23 mouse cellular contexts compared by ENCODE assay signal in the genomic region with DNA sequence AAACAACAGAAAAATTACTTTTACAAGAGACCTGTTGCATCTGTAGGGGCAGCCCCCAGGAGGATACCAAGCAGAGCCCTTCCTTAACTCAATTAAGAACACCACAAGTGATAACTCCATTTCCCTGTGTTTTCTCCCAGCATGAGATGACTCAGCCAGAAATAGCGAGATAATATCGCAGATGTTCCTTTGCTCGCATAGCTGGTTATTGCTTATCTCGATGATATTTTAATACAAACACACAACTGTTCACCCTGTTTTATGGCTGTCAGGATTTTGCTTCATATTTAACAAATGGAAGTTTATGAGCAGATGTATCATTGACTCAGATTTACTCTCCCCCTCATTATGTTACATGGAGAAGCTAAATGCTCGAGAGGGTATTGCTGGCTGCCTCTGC.
"Had no signal": no experiment of that assay in that cellular context is flagged by ENCODE, and none has a peak within 500 bp of the region (broad histone marks: within the 10 kb centered on the region; RNA-seq: fewer than 3 reads in every experiment).

No protein-coding gene starts in this region.

- DNase-seq: kidney, adult 11 months; kidney, adult 8-10 months; kidney, postnatal 14 days; kidney, postnatal 4 days; liver; lung, adult 18-20 months; lung, postnatal 10 days; lung, postnatal 36 days; thymus, adult 18-20 months; thymus, postnatal 14 days; thymus, postnatal 4 days had no signal

- H3K27ac ChIP-seq: intestine, embryonic 15.5 days; kidney, embryonic 15.5 days; layer of hippocampus, adult 2 months; limb, embryonic 10.5 days; limb, embryonic 13.5 days; liver, embryonic 12.5 days; liver, embryonic 15.5 days; lung, embryonic 15.5 days; midbrain, embryonic 10.5 days; midbrain, embryonic 13.5 days had no signal

- H3K27me3 ChIP-seq: intestine, embryonic 15.5 days; kidney, embryonic 15.5 days; limb, embryonic 13.5 days; liver, embryonic 12.5 days; liver, embryonic 15.5 days; lung, embryonic 15.5 days; megakaryocyte, embryonic 14.5 days had no signal

- ATAC-seq: intestine, embryonic 15.5 days; liver, embryonic 12.5 days; midbrain, embryonic 13.5 days; midbrain, embryonic 16.5 days had no signal

- H3K4me3 ChIP-seq: intestine, embryonic 15.5 days; kidney, embryonic 15.5 days; layer of hippocampus, adult 2 months; limb, embryonic 10.5 days; limb, embryonic 13.5 days; liver, embryonic 12.5 days; liver, embryonic 15.5 days; lung, embryonic 15.5 days; megakaryocyte, embryonic 14.5 days; midbrain, embryonic 10.5 days; midbrain, embryonic 13.5 days had no signal

- H3K4me1 ChIP-seq: intestine, embryonic 15.5 days; kidney, embryonic 15.5 days; limb, embryonic 10.5 days; limb, embryonic 13.5 days; liver, embryonic 12.5 days; liver, embryonic 15.5 days; lung, embryonic 15.5 days; megakaryocyte, embryonic 14.5 days; midbrain, embryonic 10.5 days; midbrain, embryonic 13.5 days had no signal
